Mouse (Mus musculus) CH12.LX (cell line): ENCODE measurements at regions not wholly inside any gene's neighbourhood (a gene's known extent, or its start where the extent isn't known, plus 50 kb on each side); places are given as distances from the start of the nearest gene placed in this dataset.

Experiments used
- BHLHE40 ChIP-seq: IDR thresholded peaks from 2 replicates; pipeline ENCODE4 v1.6.1; 2011; ENCODE audit warnings: mild to moderate bottlenecking, low read depth, low read length, improper control_type of control experiment
- CHD1 ChIP-seq: IDR thresholded peaks from 2 replicates; pipeline ENCODE4 v1.6.1; 2012; ENCODE audit warnings: low read depth, low read length, improper control_type of control experiment, inconsistent platforms
- CHD2 ChIP-seq: IDR thresholded peaks from 2 replicates; pipeline ENCODE4 v1.6.1; 2011; ENCODE audit warnings: low read length, improper control_type of control experiment
- CTCF ChIP-seq, 2 experiments: IDR thresholded peaks in 1 of 2; conservative IDR thresholded peaks in 1 of 2; 2 replicates each; pipeline ENCODE4 v1.5.1; 2011 to 2012; ENCODE audit warnings: low read depth in 2 of 2, low read length in 2 of 2, improper control_type of control experiment in 1 of 2, inconsistent platforms in 1 of 2, mild to moderate bottlenecking in 1 of 2, moderate library complexity in 1 of 2
- EP300 ChIP-seq: IDR thresholded peaks from 2 replicates; pipeline ENCODE4 v1.6.1; 2011; ENCODE audit warnings: low read length, improper control_type of control experiment
- MAX ChIP-seq: IDR thresholded peaks from 2 replicates; pipeline ENCODE4 v1.6.1; 2011; ENCODE audit warnings: low read length, improper control_type of control experiment
- MYC ChIP-seq: IDR thresholded peaks from 2 replicates; pipeline ENCODE4 v1.6.1; 2011; ENCODE audit warnings: low read depth, mild to moderate bottlenecking, improper control_type of control experiment, low read length
- PAX5 ChIP-seq: IDR thresholded peaks from 2 replicates; pipeline ENCODE4 v1.6.1; 2012; ENCODE audit warnings: low read length, inconsistent platforms, mixed read lengths
- POLR2A ChIP-seq: IDR thresholded peaks from 2 replicates; pipeline ENCODE4 v1.6.1; 2011; ENCODE audit warnings: low read depth, mild to moderate bottlenecking, improper control_type of control experiment, low read length
- RAD21 ChIP-seq: IDR thresholded peaks from 2 replicates; pipeline ENCODE4 v1.6.1; 2011; ENCODE audit warnings: low read depth, mild to moderate bottlenecking, low read length, improper control_type of control experiment, moderate library complexity
- SIN3A ChIP-seq: IDR thresholded peaks from 2 replicates; pipeline ENCODE4 v1.6.1; 2012; ENCODE audit warnings: low read length, improper control_type of control experiment, inconsistent platforms
- USF2 ChIP-seq: conservative IDR thresholded peaks from 2 replicates; pipeline ENCODE4 v1.6.1; 2011; ENCODE audit warnings: low read depth, low read length, improper control_type of control experiment
- ZNF384 ChIP-seq: IDR thresholded peaks from 2 replicates; pipeline ENCODE4 v1.6.1; 2012; ENCODE audit warnings: low read depth, low read length, improper control_type of control experiment, inconsistent platforms

DNA sequence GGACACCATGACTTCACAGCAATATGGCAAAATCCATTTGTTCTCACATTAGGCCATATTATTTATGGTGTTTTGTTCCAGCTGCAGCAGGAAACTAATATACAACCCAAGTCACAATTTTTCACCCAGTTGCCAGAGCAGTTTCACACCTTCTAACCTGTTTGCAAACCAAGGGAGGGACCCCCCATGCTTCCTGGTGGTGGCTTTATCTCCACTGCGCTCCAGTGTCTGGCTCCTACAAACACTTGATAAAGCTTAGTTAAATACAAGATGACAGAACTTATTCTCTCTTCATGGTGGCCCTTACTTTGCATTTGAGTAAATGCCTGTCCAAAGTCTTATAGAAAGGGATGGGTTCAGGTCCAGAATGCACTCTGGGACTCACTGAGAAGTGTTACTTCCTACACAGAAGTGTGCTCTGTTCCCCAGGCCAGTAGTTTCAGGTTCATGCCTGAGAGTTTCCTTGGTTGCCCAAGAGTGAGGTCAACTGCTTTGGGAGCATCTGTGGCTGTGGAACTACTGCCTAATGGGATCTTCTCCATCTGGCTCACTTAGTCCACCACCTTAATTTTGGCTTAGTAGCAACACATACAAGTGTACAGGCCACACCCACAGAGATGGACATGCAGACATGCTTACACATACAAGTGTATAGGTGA lies 186.9 kb downstream of the Rnf152 start:
- no peak for TF ChIP-seq CTCF (conservative IDR thresholded peaks at IDR 0.05 in 1 of 2, IDR thresholded peaks at IDR 0.05 in 1 of 2; ENCODE audit: low read depth in 2 of 2, low read length in 2 of 2)
- TF ChIP-seq ZNF384: no peak
- TF ChIP-seq RAD21: no peak
- no peak for TF ChIP-seq CHD2
- no peak for TF ChIP-seq USF2
- TF ChIP-seq PAX5: no peak
- TF ChIP-seq EP300: no peak
- TF ChIP-seq SIN3A: no peak
- no peak for TF ChIP-seq BHLHE40
- no peak for TF ChIP-seq MAX
- no peak for TF ChIP-seq POLR2A
- no peak for TF ChIP-seq CHD1
- no peak for TF ChIP-seq MYC
